Mouse (Mus musculus): ENCODE measurements around the gene Scgb2a2. TPM values are rescaled to one million over a fixed set of nuclear protein-coding genes. Genes with fewer than 3 reads are reported as not detected.

Gene Scgb2a2
- not detected in 2 replicates for polyA plus RNA-seq (2012; ENCODE audit: low replicate concordance)

DNA sequence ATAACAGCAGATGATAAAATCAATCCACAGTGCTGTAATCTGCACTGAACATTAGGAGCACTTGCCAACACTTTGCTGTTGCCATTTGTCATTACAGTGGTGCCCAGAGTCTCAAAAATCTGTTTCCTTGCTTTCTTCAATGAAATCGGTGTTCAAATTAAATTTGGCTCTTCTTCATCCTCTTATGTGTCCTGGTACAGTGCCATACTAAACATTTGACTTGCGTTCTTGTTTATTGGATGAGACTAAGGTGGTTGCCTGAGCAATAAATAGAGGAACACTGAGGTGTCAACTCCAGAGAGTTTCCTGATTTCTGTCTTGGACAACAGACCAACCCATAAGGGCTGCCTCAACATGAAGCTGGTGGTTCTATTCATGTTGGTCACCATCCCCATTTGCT lies at the start of gene Scgb2a2:
TSS of gene Scgb2a2 (plus strand) at position 301 of the 400 bp plus-strand sequence.

DNA sequence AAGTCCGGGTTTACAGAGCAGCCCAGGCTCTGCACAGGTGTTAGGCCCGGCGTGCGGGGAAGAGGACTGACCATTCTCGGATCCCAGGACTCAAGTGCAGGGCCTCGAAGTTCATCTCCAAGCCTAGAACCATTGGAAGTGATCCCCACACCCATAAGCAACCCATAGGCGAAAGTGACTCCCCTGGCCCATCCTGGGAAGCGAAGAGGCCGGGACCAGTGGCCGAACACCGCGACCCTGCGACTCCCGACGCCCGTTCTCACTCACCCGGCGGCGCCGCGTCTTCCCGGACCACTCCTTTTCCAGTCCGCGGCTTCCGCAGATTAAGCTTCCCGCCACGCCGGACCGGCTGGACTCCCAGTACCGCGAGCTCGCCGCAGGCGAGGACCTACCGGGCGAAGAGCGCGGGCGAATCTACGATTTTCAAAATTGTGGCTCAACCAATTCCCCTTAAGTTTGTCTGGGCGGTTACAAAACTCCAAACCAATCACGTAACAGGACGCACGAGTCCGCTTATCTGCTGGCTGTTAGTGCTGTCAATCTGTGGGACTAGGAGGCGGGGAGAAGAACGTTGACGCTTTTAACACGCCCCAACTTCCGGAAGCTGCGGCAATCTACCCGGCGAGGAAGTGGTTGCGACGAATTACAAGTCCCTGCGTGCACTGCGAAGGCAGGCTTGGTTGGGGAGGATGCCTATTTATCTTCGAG lies 51.9 kb downstream of the Scgb2a2 start, which contains the start of gene Incenp:
TSS of gene Incenp (minus strand) at position 480 of the 708 bp plus-strand sequence.

Other genes starting within 250 kb of the Scgb2a2 start
- gene Incenp, start 52.0 kb downstream of the Scgb2a2 start, polyA plus RNA-seq (2012; ENCODE audit: low replicate concordance): 79.3 and 143 TPM in 2 replicates
- 22,439 and 22,473 TPM in 2 replicates for gene Fth1, start 133.0 kb downstream of the Scgb2a2 start, polyA plus RNA-seq (2012; ENCODE audit: low replicate concordance)
- gene Best1, start 154.1 kb downstream of the Scgb2a2 start, polyA plus RNA-seq (2012; ENCODE audit: low replicate concordance): not detected in 2 replicates
- 87.5 and 239 TPM in 2 replicates for gene Rab3il1, start 154.1 kb downstream of the Scgb2a2 start, polyA plus RNA-seq (2012; ENCODE audit: low replicate concordance)
- 221 and 272 TPM in 2 replicates for gene Fads3, start 194.0 kb downstream of the Scgb2a2 start, polyA plus RNA-seq (2012; ENCODE audit: low replicate concordance)